Mouse (Mus musculus) telencephalon, adult 2 months (tissue): ENCODE data around the gene Mta1.
A peak's percentile ranks its signal among the peaks of the same experiment; 100 is the strongest.

Source experiments
- DNase-seq: peaks from one replicate; pipeline ENCODE4 v3.0.0-alpha.2; 2011; ENCODE audit warnings: low read depth, low spot score

The Mta1 gene

GRCm38 (mm10) chr12:113149341-113149740 lies 51.3 kb downstream of the Mta1 start:
- no peak for DNase-seq

DNA sequence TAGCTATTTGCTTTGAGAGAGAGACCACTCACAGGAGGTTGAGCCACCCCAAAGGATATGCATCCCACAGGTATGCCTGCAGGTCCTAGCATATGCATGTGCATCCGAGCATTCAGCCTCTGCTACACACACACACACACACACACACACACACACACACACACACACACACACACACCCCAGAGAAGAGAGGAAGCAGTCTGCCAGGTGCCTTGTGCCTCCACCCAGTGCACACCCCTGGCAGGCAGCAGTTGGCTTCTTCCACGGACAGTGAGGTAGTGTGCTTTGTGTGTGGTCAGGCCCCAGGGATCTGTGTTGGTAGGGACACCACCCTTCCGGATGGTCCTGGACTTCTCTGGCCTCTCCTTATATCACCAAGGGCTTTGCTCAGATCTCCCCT lies 51.8 kb downstream of the Mta1 start:
- DNase-seq = no peak

- no peak for DNase-seq
Measured at GRCm38 (mm10) chr12:113150591-113150990, 52.5 kb downstream of the Mta1 start.

- no peak for DNase-seq
Measured at GRCm38 (mm10) chr12:113151046-113151445, 53.0 kb downstream of the Mta1 start.

DNA sequence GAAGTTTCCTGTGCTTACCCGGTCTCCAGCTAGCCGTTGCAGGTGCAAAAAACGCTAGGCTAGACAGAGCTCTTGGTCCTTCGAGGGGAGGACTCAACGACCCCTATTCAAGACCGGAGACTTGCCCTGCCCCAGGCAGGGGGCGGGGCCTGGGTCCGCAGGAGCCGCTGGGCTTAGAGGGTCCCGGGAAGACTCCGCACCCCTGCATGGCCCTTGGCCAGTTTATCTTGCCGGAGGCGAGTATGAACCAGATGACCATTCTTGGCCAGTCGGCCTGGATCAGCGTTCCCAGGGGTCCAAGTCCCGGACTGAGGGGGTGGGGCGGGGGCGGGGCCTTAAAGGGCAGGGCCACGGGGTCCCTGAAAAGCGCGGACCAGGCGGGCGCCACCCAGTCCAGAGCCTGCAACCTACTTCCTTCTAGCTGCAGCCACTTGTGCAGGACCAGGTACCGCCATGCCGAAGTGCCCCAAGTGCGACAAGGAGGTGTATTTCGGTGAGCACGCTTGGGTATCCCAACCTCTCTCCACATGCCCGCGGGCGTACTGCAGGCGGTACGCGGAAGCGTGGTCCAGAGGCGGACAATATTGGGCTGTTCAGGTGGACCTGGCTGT lies 53.7 kb downstream of the Mta1 start:
- DNase-seq = no peak

DNA sequence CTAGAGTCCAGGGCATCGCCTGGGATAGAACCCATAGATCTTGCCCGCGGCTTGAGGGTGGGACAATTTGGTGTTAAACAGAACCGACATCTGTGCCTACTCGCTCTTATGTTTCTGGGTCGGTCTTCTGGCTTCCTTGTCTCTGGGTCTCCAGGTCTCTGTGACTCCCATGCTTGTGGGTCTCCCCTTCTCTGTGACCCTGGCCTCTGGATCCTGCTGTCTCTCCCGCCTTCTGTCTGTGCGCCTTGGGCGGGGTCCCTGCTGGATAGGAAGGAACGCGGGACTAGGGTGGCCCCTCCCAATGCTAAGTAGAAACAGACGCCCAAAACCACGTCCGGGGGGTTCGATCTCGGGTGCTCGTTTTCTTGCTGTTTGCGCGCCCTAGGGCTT lies 54.2 kb downstream of the Mta1 start:
- no peak for DNase-seq

GRCm38 (mm10) chr12:113152991-113153525 lies 55.0 kb downstream of the Mta1 start:
- no peak for DNase-seq

GRCm38 (mm10) chr12:113153971-113154370 lies 55.9 kb downstream of the Mta1 start:
- DNase-seq = no peak

- no peak for DNase-seq
Measured at GRCm38 (mm10) chr12:113154747-113155075, 56.6 kb downstream of the Mta1 start.

GRCm38 (mm10) chr12:113155076-113155771 lies 57.1 kb downstream of the Mta1 start:
- no peak for DNase-seq

GRCm38 (mm10) chr12:113155887-113156539 lies 57.9 kb downstream of the Mta1 start, which contains the start of gene Tedc1:
Gene Tedc1 (plus strand): TSS chr12:113156421.
- DNase-seq = peak; percentile 99

- no peak for DNase-seq
Measured at GRCm38 (mm10) chr12:113156540-113156929, 58.5 kb downstream of the Mta1 start.

DNA sequence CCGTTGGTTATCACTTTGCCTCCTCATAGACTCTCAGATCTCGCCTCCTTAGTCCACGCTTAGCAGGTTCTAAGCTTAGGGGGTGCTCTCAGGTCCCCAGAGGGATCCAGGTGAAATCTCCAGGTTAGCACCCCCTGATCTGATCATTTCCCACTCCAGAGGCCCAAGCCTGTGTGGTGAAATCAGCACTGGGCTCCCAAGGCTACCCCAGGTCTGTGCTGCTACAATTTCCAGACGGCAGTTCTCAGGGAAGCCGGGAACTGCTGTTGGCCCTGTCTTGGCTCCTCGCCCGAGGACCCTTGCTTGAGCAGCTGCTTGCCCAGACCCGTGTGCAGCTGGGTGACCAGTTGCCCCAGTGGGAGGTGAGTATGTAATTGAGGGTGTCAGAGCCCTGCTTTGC lies 58.9 kb downstream of the Mta1 start:
- no peak for DNase-seq

- DNase-seq = no peak
Measured at GRCm38 (mm10) chr12:113157521-113157920, 59.4 kb downstream of the Mta1 start.

- DNase-seq = no peak
Measured at GRCm38 (mm10) chr12:113157971-113158370, 59.9 kb downstream of the Mta1 start.

- DNase-seq = peak; percentile 58
Measured at GRCm38 (mm10) chr12:113163561-113164006, 65.5 kb downstream of the Mta1 start.

- DNase-seq = no peak
Measured at GRCm38 (mm10) chr12:113168031-113168536, 70.0 kb downstream of the Mta1 start.

- no peak for DNase-seq
Measured at GRCm38 (mm10) chr12:113176960-113177725, 79.1 kb downstream of the Mta1 start.

DNA sequence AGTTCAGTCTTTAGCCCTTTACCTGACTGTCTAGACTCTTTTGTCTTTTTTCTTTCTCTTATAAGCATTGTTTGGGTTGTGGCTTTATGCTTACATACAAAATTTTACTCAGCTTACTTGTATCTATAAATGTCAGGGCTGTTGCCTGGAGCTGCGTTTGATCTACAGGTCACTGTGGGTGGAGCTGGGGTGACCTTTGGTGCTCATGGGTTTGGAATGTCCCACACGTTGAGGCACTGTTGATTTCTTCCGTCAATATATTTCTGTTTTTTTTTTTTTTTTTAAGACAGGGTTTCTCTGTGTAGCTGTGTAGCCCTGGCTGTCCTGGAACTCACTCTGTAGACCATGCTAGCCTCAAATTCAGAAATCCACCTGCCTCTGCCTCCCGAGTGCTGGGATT lies 82.9 kb downstream of the Mta1 start:
- DNase-seq = no peak

DNA sequence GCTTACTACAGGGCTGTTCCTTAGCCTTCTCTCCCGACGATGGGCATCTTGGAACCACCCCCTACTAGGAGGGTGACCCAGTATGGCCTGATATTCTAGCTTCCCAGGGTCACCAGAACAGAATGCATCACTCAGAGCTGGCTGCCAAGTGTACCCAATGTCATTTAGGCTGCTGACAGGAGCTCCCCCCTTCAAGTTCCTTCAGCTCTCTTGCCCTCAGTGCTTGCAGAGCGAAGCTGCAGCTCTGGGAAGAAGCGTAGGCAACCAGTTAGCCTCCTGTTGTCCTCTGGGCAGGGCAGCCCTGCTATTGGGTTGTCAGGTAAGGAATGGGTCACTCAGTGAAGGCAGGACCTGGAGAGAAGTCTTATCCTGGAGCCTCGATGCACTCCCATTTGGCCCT lies 86.9 kb downstream of the Mta1 start:
- DNase-seq = no peak

DNA sequence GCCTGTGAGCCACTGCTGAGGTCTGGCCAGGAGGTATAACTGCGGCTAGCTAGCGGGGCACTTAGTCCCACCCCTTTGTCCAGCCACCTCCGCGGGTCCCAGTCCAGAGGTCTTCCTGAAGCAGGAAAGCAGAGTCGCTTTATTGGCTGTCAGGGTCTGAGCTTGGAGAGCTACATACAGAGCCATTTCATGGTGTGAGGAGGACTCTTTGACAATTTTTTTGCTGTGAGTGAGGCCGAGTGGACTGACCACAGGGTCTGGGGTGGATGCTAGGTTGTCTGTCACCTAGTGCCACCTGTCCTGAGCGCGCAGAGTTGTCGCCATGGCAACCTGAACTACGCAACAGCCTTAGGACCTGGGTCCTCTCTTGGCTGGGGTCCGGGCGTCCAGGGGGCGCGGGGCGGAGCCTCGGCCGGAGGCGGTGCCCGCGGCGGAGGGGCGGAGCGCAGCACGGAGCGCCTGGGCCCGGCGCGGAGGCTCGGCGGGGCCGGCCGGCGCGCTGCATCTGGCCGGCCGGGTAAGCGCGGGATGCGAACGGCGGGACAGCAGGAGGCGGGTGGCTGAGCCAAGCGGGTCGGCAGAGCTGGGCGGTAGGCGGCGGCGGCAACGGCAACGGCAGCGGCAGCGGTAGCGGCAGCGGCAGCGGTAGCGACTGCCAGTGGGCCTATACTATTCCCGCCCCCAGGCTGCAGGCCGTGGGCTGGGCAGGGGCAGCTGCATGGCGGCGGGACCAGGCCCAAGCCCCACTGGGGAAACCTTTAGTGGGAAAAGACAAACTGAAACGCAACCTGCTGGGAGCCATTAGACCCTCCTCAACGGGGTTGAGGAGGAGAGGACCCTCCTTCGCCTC lies 87.6 kb downstream of the Mta1 start, which contains the start of gene Tmem121:
TSS of gene Tmem121 (plus strand) at position 489 of the 850 bp plus-strand sequence.
- DNase-seq = no peak
